Mouse (Mus musculus) lung, adult 2 months (tissue): Measurements from ENCODE around the gene Prss46.

Experiments
- CTCF ChIP-seq: fragments of 200-500 bp; IDR thresholded peaks from 2 replicates; pipeline ENCODE4 v1.5.1; 2011; ENCODE audit warnings: mild to moderate bottlenecking, low read length, control low read depth; ENCODE audit not compliant: insufficient read depth
- POLR2A ChIP-seq: fragments of 200-500 bp; IDR thresholded peaks from 2 replicates; pipeline ENCODE4 v1.6.1; 2011; ENCODE audit warnings: low read depth, mild to moderate bottlenecking, control low read depth, low read length, borderline replicate concordance; ENCODE audit errors: extremely low read depth

DNA sequence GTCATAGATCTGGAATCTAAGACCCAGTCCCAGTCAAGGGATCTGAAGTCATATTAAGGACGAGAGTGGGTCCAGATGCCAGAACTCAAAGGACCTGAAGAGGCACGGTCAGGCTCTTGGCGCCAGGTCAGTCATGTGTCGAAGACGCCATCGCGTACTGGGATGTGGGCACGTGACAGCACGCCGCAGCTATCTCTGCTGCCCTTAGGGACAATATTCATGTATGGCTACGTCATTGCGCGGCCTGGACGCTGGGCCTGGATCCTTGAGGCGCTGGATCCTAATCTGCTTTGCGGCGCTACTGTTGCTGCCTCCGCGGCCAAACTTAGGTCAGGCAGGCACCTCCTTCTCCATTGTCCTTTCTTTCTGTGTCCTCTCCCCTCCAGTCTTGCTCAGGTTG lies 9.9 kb upstream of the Prss46 start, which contains the start of gene Prss45:
- no peak for TF ChIP-seq POLR2A
- TF ChIP-seq CTCF: no peak
